Mouse (Mus musculus) left cerebral cortex, postnatal 36 days (tissue): ENCODE measurements at regions not wholly inside any gene's neighbourhood (a gene's known extent, or its start where the extent isn't known, plus 50 kb on each side); places are given as distances from the start of the nearest gene placed in this dataset.

Source experiments
- DNase-seq, 2 experiments: peaks; one replicate each; pipeline ENCODE4 v3.0.0; 2021 to 2022; ENCODE audit warnings: low spot score in 2 of 2, mixed read lengths in 1 of 2
- intact Hi-C: fragments of 180-260 bp; cut with DNase I; formaldehyde crosslinking; loops from one replicate; pipeline ENCODE4 v1.15.1; 2025

DNA sequence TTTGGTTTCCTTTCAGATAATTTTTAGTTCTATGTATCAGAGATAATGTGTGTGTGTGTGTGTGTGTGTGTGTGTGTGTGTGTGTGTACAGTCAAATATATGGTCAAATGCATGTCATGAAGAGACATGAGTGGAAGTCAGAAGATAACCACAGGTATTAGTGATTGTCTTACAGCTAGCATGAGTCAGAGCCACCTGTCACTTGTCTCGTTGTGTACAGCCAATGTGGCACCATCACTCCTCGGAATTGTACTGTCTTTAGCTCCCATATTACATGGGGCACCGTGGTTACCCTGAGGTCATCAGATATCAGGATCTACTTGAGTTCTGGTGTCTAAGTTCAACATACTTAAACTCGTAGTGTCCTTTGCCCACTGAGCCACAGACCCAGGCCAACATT is 816.0 kb upstream of the Ctnnd2 start:
- intact Hi-C loops = no loop called here
- DNase-seq = no peak

DNA sequence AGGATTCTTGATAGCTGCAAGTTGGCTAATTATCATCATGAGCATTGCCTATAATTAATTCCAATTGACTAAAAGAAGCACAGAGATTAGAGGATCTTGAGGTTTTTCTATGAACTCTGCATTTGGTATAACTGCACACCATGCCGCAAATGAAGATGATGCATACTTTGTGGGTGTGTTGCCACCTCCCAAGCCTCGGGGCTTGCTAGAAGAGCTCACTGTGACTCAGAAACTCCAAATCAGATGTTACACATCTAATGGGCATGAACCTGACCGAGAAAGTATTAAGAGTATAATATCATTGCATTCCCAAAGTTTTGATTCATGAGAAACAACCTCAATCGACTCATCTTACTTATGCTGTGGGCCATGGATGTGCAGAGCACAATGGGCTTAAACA is 772.5 kb upstream of the Ctnnd2 start:
- DNase-seq = no peak
- intact Hi-C loops = no loop called here

DNA sequence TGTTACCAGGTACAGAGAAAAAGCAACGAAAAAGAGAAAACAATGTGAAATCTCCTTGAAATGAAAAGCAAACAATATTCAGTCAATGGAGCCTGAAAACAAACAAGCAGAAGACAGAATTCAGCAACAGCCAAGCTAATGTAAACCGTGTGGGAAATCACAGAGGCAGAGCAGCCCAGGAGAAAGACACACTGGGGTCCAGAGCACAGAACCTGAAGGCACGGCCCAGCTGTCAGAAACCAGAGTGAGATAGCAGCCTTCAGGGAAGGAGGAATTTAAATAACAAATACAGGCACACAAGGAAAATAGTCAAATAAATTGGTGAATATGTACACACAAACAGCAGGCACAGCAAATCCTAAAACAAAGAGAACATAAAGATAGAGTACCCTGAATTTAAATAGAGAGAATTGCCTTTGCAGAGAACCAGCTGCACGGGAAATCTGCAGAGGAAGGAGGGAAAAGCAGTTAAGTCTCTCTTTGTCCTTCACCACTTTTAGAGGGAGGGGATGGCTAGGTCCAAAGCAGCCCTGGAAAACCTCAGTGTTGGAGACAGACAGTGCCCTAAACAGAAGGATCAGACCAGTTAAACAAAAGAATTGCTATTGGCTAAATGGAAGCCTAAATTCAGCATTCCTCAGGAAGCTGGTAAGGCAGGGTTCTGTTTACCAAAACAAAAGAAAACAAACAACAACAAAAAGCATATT is 739.2 kb upstream of the Ctnnd2 start:
- no peak for DNase-seq
- intact Hi-C loops = no loop called here

DNA sequence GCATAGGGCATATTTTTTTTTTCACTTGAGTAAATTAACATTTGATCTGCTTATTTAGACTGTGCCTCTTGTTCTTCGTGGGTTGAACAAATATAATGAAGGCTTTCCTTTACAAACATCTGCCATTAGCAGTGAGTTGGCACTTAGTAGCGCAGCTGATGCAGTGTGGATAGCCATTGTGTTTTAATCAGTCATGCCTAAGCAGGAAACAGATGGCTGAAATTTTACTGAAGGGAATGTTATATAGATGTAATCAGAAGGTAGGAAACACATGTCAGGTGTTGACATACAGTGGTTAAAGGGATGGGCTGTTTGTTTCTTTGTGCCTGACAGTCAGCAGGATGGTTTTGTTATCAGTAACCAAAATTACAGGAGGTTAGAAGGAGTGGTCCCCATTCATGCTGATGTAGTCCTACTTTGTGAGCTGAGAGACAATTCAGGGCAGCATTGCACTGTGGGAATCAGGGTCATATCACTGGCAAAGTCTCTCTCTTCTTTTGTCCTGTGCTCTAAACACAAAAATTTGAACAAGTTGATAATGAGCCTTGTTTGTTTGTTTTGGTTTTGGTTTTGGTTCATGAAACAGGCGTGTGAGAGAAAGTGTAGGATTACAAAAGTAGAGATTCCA is 734.6 kb upstream of the Ctnnd2 start:
- intact Hi-C loops = no loop called here
- DNase-seq = no peak

DNA sequence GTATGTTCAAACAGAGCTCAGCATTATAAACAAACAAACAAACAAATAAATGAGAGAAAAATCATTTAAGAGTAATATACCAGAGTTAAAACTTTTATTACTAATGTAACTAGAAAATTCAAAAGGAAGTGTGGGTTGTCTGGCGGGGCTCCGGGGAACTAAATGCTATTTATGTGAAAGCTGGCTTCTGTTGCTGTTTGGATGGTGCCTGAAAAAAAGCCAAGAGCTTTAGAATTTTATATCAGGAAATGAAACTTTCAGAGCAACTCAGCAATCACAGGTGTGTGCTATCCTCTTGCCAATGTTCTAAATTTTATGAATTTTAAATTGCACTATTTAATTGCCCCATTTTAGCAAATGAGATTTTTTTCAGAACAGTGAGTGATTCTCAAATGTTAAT is 724.5 kb upstream of the Ctnnd2 start:
- peak; percentile 6 to 9 for DNase-seq
- intact Hi-C loops = no loop called here

DNA sequence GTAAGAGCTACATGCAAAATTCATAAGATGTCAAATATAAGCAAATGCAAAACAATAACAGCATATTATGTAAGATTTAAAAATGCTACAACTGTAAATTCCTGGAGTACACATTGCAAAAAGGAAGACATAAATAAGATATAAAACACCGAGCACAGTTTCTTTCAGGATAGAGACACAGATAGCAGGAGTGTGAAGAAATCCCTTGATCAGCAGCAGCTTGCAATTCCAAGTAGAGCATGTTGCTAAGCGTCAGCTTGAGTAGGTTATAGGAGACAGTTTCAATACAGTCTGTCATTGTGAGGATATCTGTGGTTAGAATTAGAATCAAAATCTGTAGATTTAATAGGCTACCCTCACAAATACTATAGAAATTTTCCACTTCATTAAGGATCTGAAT is 687.3 kb upstream of the Ctnnd2 start:
- no peak for DNase-seq

DNA sequence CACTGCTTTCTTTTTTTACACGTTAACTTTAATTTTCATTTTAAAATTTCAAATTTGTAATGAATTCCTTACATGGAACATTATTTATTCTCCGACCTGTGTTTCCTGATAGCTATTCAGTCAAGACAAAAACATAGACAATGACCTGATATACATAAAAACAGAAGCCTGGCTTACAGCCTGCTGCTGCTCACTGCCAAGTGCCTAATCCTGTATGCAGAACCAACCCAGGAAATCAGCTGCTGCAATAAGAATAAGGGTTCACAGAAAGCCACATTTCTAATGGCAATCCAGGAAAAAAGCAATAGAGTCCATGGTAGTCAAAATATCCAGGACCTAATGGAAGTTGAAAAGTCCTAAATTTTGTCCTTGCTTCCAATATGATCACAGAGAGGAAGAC is 642.4 kb upstream of the Ctnnd2 start:
- intact Hi-C loops = no loop called here
- DNase-seq = no peak

More for the DNA sequence above, 687.3 kb upstream of the Ctnnd2 start:
- intact Hi-C loops = no loop called here

DNA sequence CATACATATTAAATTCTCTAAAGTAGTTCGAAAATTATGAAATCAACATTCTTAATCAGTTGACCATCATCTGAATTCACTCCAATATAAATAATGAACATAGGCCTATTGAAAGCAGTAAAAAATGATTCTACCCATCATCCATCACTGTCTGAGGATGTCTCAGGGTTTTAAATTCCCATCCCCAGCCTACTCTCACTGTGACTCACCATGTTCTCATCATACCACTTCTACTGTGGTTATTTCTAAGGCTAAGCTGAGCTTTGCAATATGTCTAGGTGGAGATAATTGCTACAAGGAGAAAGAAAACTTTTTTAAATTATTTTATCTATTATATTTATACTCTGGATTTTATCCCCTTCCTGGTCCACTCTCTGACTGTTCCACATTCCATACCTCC is 604.0 kb upstream of the Ctnnd2 start:
- no peak for DNase-seq
- intact Hi-C loops = no loop called here
